Mouse (Mus musculus) CH12.LX (cell line): ENCODE measurements around the gene Edn2. TPM values are rescaled to one million over a fixed set of nuclear protein-coding genes. Genes with fewer than 3 reads are reported as not detected.

ENCODE experiments used
- DNase-seq: peaks from one replicate; pipeline ENCODE4 v3.0.0-alpha.2; 2013; ENCODE audit errors: extremely low read depth
- H3K27ac ChIP-seq: 2 replicates; pipeline ENCODE4 v1.5.1; 2012; ENCODE audit warnings: low read depth, mild to moderate bottlenecking, control low read depth, moderate library complexity; ENCODE audit not compliant: insufficient read depth
- H3K27me3 ChIP-seq: replicated peaks from 2 replicates; pipeline ENCODE3; 2012; ENCODE audit warnings: inconsistent platforms
- H3K36me3 ChIP-seq, 2 experiments: replicated peaks in 1 of 2; 2 replicates each; pipeline versions ENCODE3 to v1.6.1; 2012; ENCODE audit warnings: inconsistent platforms in 1 of 2, low read length in 1 of 2, mild to moderate bottlenecking in 1 of 2, mixed read lengths in 1 of 2, moderate library complexity in 1 of 2; ENCODE audit not compliant: control insufficient read depth in 1 of 2, insufficient read depth in 1 of 2
- H3K4me1 ChIP-seq, 2 experiments: 2 replicates each; pipeline ENCODE4 v1.6.1; 2012; ENCODE audit warnings: inconsistent platforms in 1 of 2, moderate library complexity in 1 of 2; ENCODE audit not compliant: insufficient read depth in 2 of 2, control insufficient read depth in 1 of 2
- H3K4me2 ChIP-seq: 2 replicates; pipeline ENCODE4 v1.6.1; 2012; ENCODE audit warnings: low read depth, mild to moderate bottlenecking, control low read depth; ENCODE audit not compliant: poor library complexity, insufficient read depth, severe bottlenecking
- H3K4me3 ChIP-seq, 3 experiments: fragments of 150-350 bp in 1 of 3; sonication (generic) in 1 of 3; replicated peaks in 1 of 3; 2 replicates each; pipeline versions ENCODE3 to v1.5.1; 2011 to 2012; ENCODE audit warnings: low read depth in 2 of 3, low read length in 2 of 3, mild to moderate bottlenecking in 2 of 3, moderate library complexity in 2 of 3, control low read depth in 1 of 3, improper control_type of control experiment in 1 of 3, inconsistent platforms in 1 of 3, mixed read lengths in 1 of 3; ENCODE audit not compliant: poor library complexity in 1 of 3
- H3K79me2 ChIP-seq: replicated peaks from 2 replicates; pipeline ENCODE4 v1.6.1; 2012; ENCODE audit warnings: mild to moderate bottlenecking, moderate library complexity; ENCODE audit not compliant: control insufficient read depth, poor library complexity, insufficient read depth, severe bottlenecking; ENCODE audit errors: extremely low read depth
- H3K9ac ChIP-seq: 2 replicates; pipeline ENCODE4 v1.6.1; 2012; ENCODE audit warnings: low read depth, mild to moderate bottlenecking, control low read depth, moderate library complexity; ENCODE audit not compliant: insufficient read depth
- H3K9me3 ChIP-seq: replicated peaks from 2 replicates; pipeline ENCODE3; 2012; ENCODE audit warnings: low read length, inconsistent platforms, mixed read lengths
- BHLHE40 ChIP-seq: IDR thresholded peaks from 2 replicates; pipeline ENCODE4 v1.6.1; 2011; ENCODE audit warnings: mild to moderate bottlenecking, low read depth, low read length, improper control_type of control experiment
- CTCF ChIP-seq, 2 experiments: IDR thresholded peaks in 1 of 2; conservative IDR thresholded peaks in 1 of 2; 2 replicates each; pipeline ENCODE4 v1.5.1; 2011 to 2012; ENCODE audit warnings: low read depth in 2 of 2, low read length in 2 of 2, improper control_type of control experiment in 1 of 2, inconsistent platforms in 1 of 2, mild to moderate bottlenecking in 1 of 2, moderate library complexity in 1 of 2
- EP300 ChIP-seq: IDR thresholded peaks from 2 replicates; pipeline ENCODE4 v1.6.1; 2011; ENCODE audit warnings: low read length, improper control_type of control experiment
- ETS1 ChIP-seq: conservative IDR thresholded peaks from 2 replicates; pipeline ENCODE4 v1.6.1; 2012; ENCODE audit warnings: low read depth, mild to moderate bottlenecking, inconsistent platforms, low read length, improper control_type of control experiment, moderate library complexity
- GABPA ChIP-seq: IDR thresholded peaks from 2 replicates; pipeline ENCODE4 v1.6.1; 2012; ENCODE audit warnings: low read depth, low read length, improper control_type of control experiment, inconsistent platforms; ENCODE audit not compliant: insufficient replicate concordance
- MYC ChIP-seq: IDR thresholded peaks from 2 replicates; pipeline ENCODE4 v1.6.1; 2011; ENCODE audit warnings: low read depth, mild to moderate bottlenecking, improper control_type of control experiment, low read length
- POLR2A ChIP-seq: IDR thresholded peaks from 2 replicates; pipeline ENCODE4 v1.6.1; 2011; ENCODE audit warnings: low read depth, mild to moderate bottlenecking, improper control_type of control experiment, low read length
- SIN3A ChIP-seq: IDR thresholded peaks from 2 replicates; pipeline ENCODE4 v1.6.1; 2012; ENCODE audit warnings: low read length, improper control_type of control experiment, inconsistent platforms
- SMC3 ChIP-seq: IDR thresholded peaks from 2 replicates; pipeline ENCODE4 v1.6.1; 2011; ENCODE audit warnings: low read depth, low read length, improper control_type of control experiment
- TBP ChIP-seq: conservative IDR thresholded peaks from 2 replicates; pipeline ENCODE4 v1.6.1; 2011; ENCODE audit warnings: low read depth, low read length, improper control_type of control experiment
- UBTF ChIP-seq: IDR thresholded peaks from 2 replicates; pipeline ENCODE4 v1.6.1; 2012; ENCODE audit warnings: low read depth, mild to moderate bottlenecking, inconsistent platforms, low read length, improper control_type of control experiment, moderate library complexity
- USF2 ChIP-seq: conservative IDR thresholded peaks from 2 replicates; pipeline ENCODE4 v1.6.1; 2011; ENCODE audit warnings: low read depth, low read length, improper control_type of control experiment
- ZC3H11A ChIP-seq: IDR thresholded peaks from 2 replicates; pipeline ENCODE4 v1.6.1; 2012; ENCODE audit warnings: low read depth, mild to moderate bottlenecking, inconsistent platforms, low read length, improper control_type of control experiment
- ZKSCAN1 ChIP-seq: IDR thresholded peaks from 2 replicates; pipeline ENCODE4 v1.6.1; 2012; ENCODE audit warnings: low read depth, inconsistent platforms, low read length, improper control_type of control experiment, borderline replicate concordance
- ZMIZ1 ChIP-seq: IDR thresholded peaks from 2 replicates; pipeline ENCODE4 v1.6.1; 2012; ENCODE audit warnings: low read depth, mild to moderate bottlenecking, inconsistent platforms, low read length, improper control_type of control experiment
- ZNF384 ChIP-seq: IDR thresholded peaks from 2 replicates; pipeline ENCODE4 v1.6.1; 2012; ENCODE audit warnings: low read depth, low read length, improper control_type of control experiment, inconsistent platforms
- dilution Hi-C: fragments of 300-500 bp; cut with MboI; formaldehyde crosslinking; loops from 2 replicates; pipeline ENCODE4 v1.14.3; 2020; ENCODE audit warnings: low sequenced_read_pairs; ENCODE audit not compliant: extremely low pct_unique_long_range_greater_than_20kb, extremely low pct_ligation_motif_present
- in situ Hi-C: fragments of 300-500 bp; cut with MboI; formaldehyde crosslinking; loops from 3 replicates; pipeline ENCODE4 v1.14.3; 2019; ENCODE audit warnings: low sequenced_read_pairs, low pct_ligation_motif_present, low pct_unique_long_range_greater_than_20kb, mixed read lengths
- polyA plus RNA-seq: library from polyadenylated mRNA; unstranded; fragments of >175 nt; gene quantifications from 2 replicates; pipeline ENCODE4 v1.2.1, GENCODE M21; 2012; ENCODE audit warnings: low read depth; ENCODE audit not compliant: insufficient read length
- total RNA-seq, 2 experiments: library from RNA; depleted of rRNA; stranded (reverse); fragments of 300-350 nt in 1 of 2; fragments of >200 nt in 1 of 2; gene quantifications; 2 replicates each; pipeline ENCODE4 v1.2.3; 2012 to 2014

Gene Edn2
- total and polyA plus RNA-seq, 3 experiments: not detected

GRCm38 (mm10) chr4:120188204-120188603 lies 27.2 kb downstream of the Edn2 start:
- dilution Hi-C loops: no loop called here
- in situ Hi-C loops: no loop called here
- Histone ChIP-seq H3K9ac (no peak overlapping the region), H3K27ac (no peak overlapping the region), H3K79me2 (no peaks in the 10 kb centered on the region), H3K9me3 (no peaks in the 10 kb centered on the region)
- no peak for DNase-seq
- TF ChIP-seq USF2: no peak
- TF ChIP-seq ZMIZ1: no peak
- no peak for TF ChIP-seq BHLHE40
- no peak for TF ChIP-seq SIN3A
- TF ChIP-seq ZNF384: no peak
- no peak for TF ChIP-seq MYC
- TF ChIP-seq ETS1: no peak
- TF ChIP-seq SMC3: no peak
- no peak for TF ChIP-seq CTCF (conservative IDR thresholded peaks at IDR 0.05 in 1 of 2, IDR thresholded peaks at IDR 0.05 in 1 of 2; ENCODE audit: low read depth in 2 of 2, low read length in 2 of 2)
- no peak for TF ChIP-seq POLR2A
- no peak for TF ChIP-seq TBP
- no peak for TF ChIP-seq ZC3H11A
- TF ChIP-seq UBTF: no peak
- no peak for TF ChIP-seq GABPA
- TF ChIP-seq, all 38 proteins: peak for 0
- Histone ChIP-seq H3K4me2 (no peak overlapping the region), H3K4me3 (no peak overlapping the region), H3K36me3 (no peaks in the 10 kb centered on the region), H3K4me1 (peaks cover 14 to 40% of the 10 kb centered on the region in 2 experiments), H3K27me3 (peaks cover 60% of the 10 kb centered on the region)

DNA sequence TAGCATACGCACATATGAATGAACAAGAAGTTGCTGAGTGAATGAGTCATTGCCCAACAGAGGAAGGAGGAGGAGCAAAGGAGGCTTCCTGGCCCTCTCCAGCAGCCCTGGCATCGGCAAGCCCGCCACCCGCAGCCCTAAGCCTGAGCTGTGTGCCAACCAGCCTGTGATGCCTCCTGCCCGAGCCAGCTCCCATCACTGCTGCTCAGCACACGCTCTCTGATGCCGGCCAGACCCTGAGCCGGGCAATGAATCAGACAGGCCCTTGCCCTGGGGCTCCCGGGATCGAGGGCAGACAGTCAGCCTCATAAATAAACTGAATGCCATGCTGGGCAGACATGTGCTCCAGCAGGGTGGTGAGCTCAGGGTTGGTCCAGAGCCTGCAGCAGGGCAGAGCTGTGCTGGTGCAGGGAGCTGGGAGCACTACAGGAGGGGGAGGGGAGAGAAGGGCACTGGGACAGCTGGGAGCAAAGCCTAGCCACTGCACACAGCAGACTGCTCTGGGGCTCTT lies 27.7 kb downstream of the Edn2 start:
- H3K4me1 ChIP-seq: peaks cover 14 to 40% of the 10 kb centered on the region in 2 experiments
- no peak overlapping the region for H3K9ac ChIP-seq
- H3K27ac ChIP-seq: no peak overlapping the region
- DNase-seq: no peak
- H3K36me3 ChIP-seq: no peaks in the 10 kb centered on the region
- in situ Hi-C loops: no loop called here
- TF ChIP-seq EP300: no peak
- H3K9me3 ChIP-seq: no peaks in the 10 kb centered on the region
- no peak overlapping the region for H3K4me3 ChIP-seq
- dilution Hi-C loops: no loop called here
- no peak overlapping the region for H3K4me2 ChIP-seq
- peaks cover 59% of the 10 kb centered on the region for H3K27me3 ChIP-seq
- H3K79me2 ChIP-seq: no peaks in the 10 kb centered on the region

- Histone ChIP-seq H3K9ac (no peak overlapping the region), H3K36me3 (no peaks in the 10 kb centered on the region), H3K27ac (no peak overlapping the region), H3K27me3 (peaks cover 56% of the 10 kb centered on the region), H3K4me1 (peaks cover 14 to 40% of the 10 kb centered on the region in 2 experiments), H3K4me2 (no peak overlapping the region), H3K79me2 (no peaks in the 10 kb centered on the region), H3K9me3 (no peaks in the 10 kb centered on the region), H3K4me3 (no peak overlapping the region)
- in situ Hi-C loops: no loop called here
- dilution Hi-C loops: no loop called here
- TF ChIP-seq ZKSCAN1 (peak; percentile 64; the same call in 1 of the 2 replicates), ZNF384 (no peak)
- DNase-seq: peak; percentile 11
These were observed 28.9 kb downstream of the Edn2 start for GRCm38 (mm10) chr4:120189941-120190340.
